ENCODE assay signal across 8 mouse cellular contexts in genomic region chr8:107292119-107292927, GRCm38 (mm10). TPM values are rescaled to one million over a fixed set of nuclear protein-coding genes. Genes with fewer than 3 reads are reported as not detected.
A peak's percentile ranks its signal among the peaks of the same experiment; 100 is the strongest.
DNase-seq lines count a peak whose midpoint lies in the region; ATAC-seq and TF ChIP-seq lines count a peak whose summit lies in the region.

No protein-coding gene starts in this region.

- no peaks in the 10 kb centered on the region for H3K36me3 ChIP-seq in heart, embryonic 12.5 days
- H3K36me3 ChIP-seq in ES-Bruce4 (ENCODE audit: control insufficient read depth, insufficient read depth, low read length, poor library complexity, severe bottlenecking): no peaks in the 10 kb centered on the region; the same call in 1 of the 2 replicates
- H3K36me3 ChIP-seq in limb, embryonic 14.5 days (ENCODE audit: control insufficient read depth, insufficient read depth, low read length): no peaks in the 10 kb centered on the region
- no peaks in the 10 kb centered on the region for H3K36me3 ChIP-seq in small intestine, adult 2 months (ENCODE audit: control insufficient read depth, insufficient read depth, low read length)

- peak overlapping the region; percentile 79 for H3K4me2 ChIP-seq in heart, embryonic 12.5 days
- peak overlapping the region; percentile 69 for H3K4me2 ChIP-seq in limb, embryonic 14.5 days (replicated peaks; ENCODE audit: low read depth, low read length, severe bottlenecking)

- no peak for DNase-seq in heart, adult 8-10 months (ENCODE audit: low spot score)
- DNase-seq in limb, embryonic 14.5 days (ENCODE audit: low spot score): no peak
- DNase-seq in right cerebral cortex, adult 18-20 months: no peak
- no peak for DNase-seq in frontal cortex, adult 2 months (ENCODE audit: extremely low spot score in 1 of 2, low spot score in 1 of 2)

- 0 out of 2 replicates have a peak, but pooled peaks have one; percentile 7 for ATAC-seq in heart, embryonic 12.5 days (ENCODE audit: insufficient number of reproducible peaks, low FRiP score)
- peak; percentile 3; the same call in 1 of the 2 replicates for ATAC-seq in limb, embryonic 14.5 days (ENCODE audit: low FRiP score, low read depth)

- H3K27ac ChIP-seq in heart, embryonic 12.5 days (ENCODE audit: poor library complexity, severe bottlenecking): peak overlapping the region; percentile 97
- H3K27ac ChIP-seq in ES-Bruce4 (ENCODE audit: insufficient read depth, low read length): peak overlapping the region; percentile 97
- H3K27ac ChIP-seq in embryonic fibroblast, embryonic 13.5 days (ENCODE audit: insufficient read depth, low read length): peak overlapping the region; percentile 95
- peak overlapping the region; percentile 97 for H3K27ac ChIP-seq in limb, embryonic 14.5 days (replicated peaks; ENCODE audit: low read depth, low read length)
- H3K27ac ChIP-seq in small intestine, adult 2 months (ENCODE audit: insufficient read depth, low read depth, low read length): peak overlapping the region; percentile 85

- no peak for TF ChIP-seq POLR2A in ES-Bruce4 (IDR thresholded peaks at IDR 0.05; ENCODE audit: insufficient read depth, low read length)
- TF ChIP-seq POLR2A in embryonic fibroblast, embryonic 13.5 days (IDR thresholded peaks at IDR 0.05; ENCODE audit: low read depth, low read length): no peak
- no peak for TF ChIP-seq POLR2A in limb, embryonic 14.5 days (IDR thresholded peaks at IDR 0.05; ENCODE audit: borderline replicate concordance, extremely low read depth, insufficient read depth, insufficient read length)
- no peak for TF ChIP-seq POLR2A in small intestine, adult 2 months (IDR thresholded peaks at IDR 0.05; ENCODE audit: low read depth, low read length)

- no peak for TF ChIP-seq CTCF in ES-Bruce4 (IDR thresholded peaks at IDR 0.05; ENCODE audit: low read depth, low read length)
- no peak for TF ChIP-seq CTCF in embryonic fibroblast, embryonic 13.5 days (IDR thresholded peaks at IDR 0.05; ENCODE audit: borderline replicate concordance, insufficient read depth, low read length)
- TF ChIP-seq CTCF in small intestine, adult 2 months (IDR thresholded peaks at IDR 0.05; ENCODE audit: extremely low read depth, insufficient read length, insufficient replicate concordance, low read depth, low read length): peak; percentile 4; the same call in 1 of the 2 replicates

- no peak for TF ChIP-seq EP300 in ES-Bruce4 (IDR thresholded peaks at IDR 0.05; ENCODE audit: insufficient read depth, low read depth, low read length)

- WGBS in heart, embryonic 12.5 days: 60% methylated on average over 18 of the region's 18 CpGs
- 45% methylated on average over 18 of the region's 18 CpGs for WGBS in limb, embryonic 14.5 days
- 59% methylated on average over 18 of the region's 18 CpGs for WGBS in small intestine, adult 2 months

- H3K4me3 ChIP-seq in heart, embryonic 12.5 days: peak overlapping the region; percentile 97
- peak overlapping the region; percentile 54 for H3K4me3 ChIP-seq in ES-Bruce4 (ENCODE audit: low read depth, low read length)
- peak overlapping the region; percentile 45 for H3K4me3 ChIP-seq in embryonic fibroblast, embryonic 13.5 days (ENCODE audit: insufficient read depth, low read length)
- peak overlapping the region; percentile 96 for H3K4me3 ChIP-seq in limb, embryonic 14.5 days (replicated peaks; ENCODE audit: low read length)
- peak overlapping the region; percentile 89 for H3K4me3 ChIP-seq in small intestine, adult 2 months (ENCODE audit: low read depth, low read length)

- peak overlapping the region; percentile 73 for H3K9ac ChIP-seq in heart, embryonic 12.5 days
- H3K9ac ChIP-seq in ES-Bruce4 (ENCODE audit: low read depth, poor library complexity, severe bottlenecking): peak overlapping the region; percentile 100
- peak overlapping the region; percentile 94 for H3K9ac ChIP-seq in limb, embryonic 14.5 days (ENCODE audit: low read depth, low read length, severe bottlenecking)

- H3K9me3 ChIP-seq in heart, embryonic 12.5 days (replicated peaks): no peaks in the 10 kb centered on the region
- no peaks in the 10 kb centered on the region for H3K9me3 ChIP-seq in ES-Bruce4 (replicated peaks; ENCODE audit: control insufficient read depth, insufficient read depth, low read length, poor library complexity, severe bottlenecking)
- no peaks in the 10 kb centered on the region for H3K9me3 ChIP-seq in limb, embryonic 14.5 days (ENCODE audit: control insufficient read depth, low read length)

- peaks cover 23% of the 10 kb centered on the region for H3K4me1 ChIP-seq in heart, embryonic 12.5 days (replicated peaks)
- H3K4me1 ChIP-seq in ES-Bruce4 (ENCODE audit: control insufficient read depth, insufficient read depth, low read length): peaks cover 1% of the 10 kb centered on the region
- H3K4me1 ChIP-seq in embryonic fibroblast, embryonic 13.5 days (ENCODE audit: control insufficient read depth, insufficient read depth, low read length): peaks cover 5% of the 10 kb centered on the region; the same call in 1 of the 2 replicates
- H3K4me1 ChIP-seq in limb, embryonic 14.5 days (ENCODE audit: control insufficient read depth, insufficient read depth, low read length): peaks cover 11% of the 10 kb centered on the region
- no peaks in the 10 kb centered on the region; the same call in none of the 2 replicates for H3K4me1 ChIP-seq in small intestine, adult 2 months (ENCODE audit: control insufficient read depth, insufficient read depth, insufficient read length, low read length)

- no peaks in the 10 kb centered on the region for H3K27me3 ChIP-seq in heart, embryonic 12.5 days (replicated peaks)
- H3K27me3 ChIP-seq in ES-Bruce4 (ENCODE audit: control insufficient read depth, insufficient read depth, low read length, poor library complexity, severe bottlenecking): no peaks in the 10 kb centered on the region
- no peaks in the 10 kb centered on the region for H3K27me3 ChIP-seq in limb, embryonic 14.5 days (ENCODE audit: control insufficient read depth, insufficient read depth, low read length)
- no peaks in the 10 kb centered on the region for H3K27me3 ChIP-seq in small intestine, adult 2 months (ENCODE audit: control insufficient read depth, insufficient read depth, low read length)

RNA-seq across cellular contexts. Expression of gene Nfat5, which starts 0.9 kb away (rescaled TPM):
- 13.1 and 15.1 TPM in 2 replicates for polyA plus RNA-seq in heart, embryonic 12.5 days (2016; fragmentation: Nextera tagmentation; extraction: Ambion mirVana)
- 10 to 100 TPM; 19.1 to 24.7 (median 23.8) TPM for total RNA-seq in heart, adult 8-10 months (2022)
- polyA plus RNA-seq in ES-Bruce4 (2011; ENCODE audit: insufficient read depth, insufficient read length, low read depth, missing spikeins): 53.6 and 65.0 TPM in 2 replicates
- polyA plus RNA-seq in embryonic fibroblast, embryonic 13.5 days (2011; ENCODE audit: insufficient read length, low read depth, missing spikeins): 89.1 and 108 TPM in 2 replicates
- 70.1 and 94.1 TPM in 2 replicates for polyA plus RNA-seq in limb, embryonic 14.5 days (2012; rRNA removed)
- polyA plus RNA-seq in limb, embryonic 14.5 days (2014; fragmentation: Nextera tagmentation; extraction: Ambion mirVana): 17.6 and 23.1 TPM in 2 replicates
- 6.0 and 15.5 TPM in 2 replicates for polyA plus RNA-seq in small intestine, adult 2 months (2012; rRNA removed)
- 39.3 and 39.8 TPM in 2 replicates for polyA plus RNA-seq in frontal cortex, adult 2 months (2012; rRNA removed)

Comparison
In these comparisons a context has a peak if more than half of its experiments do, and no peak if none do; other contexts are left out.
1. H3K4me3 ChIP-seq: peak in every context shown above with its lines; median percentile 97 in heart, embryonic 12.5 days; 96 in limb, embryonic 14.5 days; 89 in small intestine, adult 2 months; 54 in ES-Bruce4; 45 in embryonic fibroblast, embryonic 13.5 days.